Mouse (Mus musculus) midbrain, embryonic 13.5 days (tissue): ENCODE data around the gene Gpld1. TPM values are rescaled to one million over a fixed set of nuclear protein-coding genes. Genes with fewer than 3 reads are reported as not detected.

ENCODE experiments used
- ATAC-seq: fragments of 200-750 bp; cut with Nextera tagmentation; 2 replicates; pipeline ENCODE4 v1.8.0; 2017; ENCODE audit warnings: mild to moderate bottlenecking, moderate TSS enrichment, moderate library complexity
- H3K27ac ChIP-seq: fragments of 300-500 bp; sonication (generic); 2 replicates; pipeline ENCODE4 v1.5.1; 2015; ENCODE audit warnings: inconsistent platforms, mild to moderate bottlenecking, moderate library complexity
- H3K27me3 ChIP-seq: fragments of 300-500 bp; sonication (generic); 2 replicates; pipeline ENCODE4 v1.6.1; 2015; ENCODE audit warnings: mild to moderate bottlenecking, inconsistent platforms
- H3K36me3 ChIP-seq: fragments of 300-500 bp; sonication (generic); 2 replicates; pipeline ENCODE4 v1.6.1; 2015; ENCODE audit warnings: mild to moderate bottlenecking, inconsistent platforms
- H3K4me1 ChIP-seq: fragments of 300-500 bp; sonication (generic); replicated peaks from 2 replicates; pipeline ENCODE4 v1.6.1; 2015; ENCODE audit warnings: inconsistent platforms
- H3K4me2 ChIP-seq: fragments of 300-500 bp; sonication (generic); replicated peaks from 2 replicates; pipeline ENCODE4 v1.6.1; 2015; ENCODE audit warnings: moderate library complexity, mild to moderate bottlenecking, inconsistent platforms
- H3K4me3 ChIP-seq: fragments of 300-500 bp; sonication (generic); replicated peaks from 2 replicates; pipeline ENCODE4 v1.5.1; 2015; ENCODE audit warnings: mild to moderate bottlenecking, inconsistent platforms
- H3K9ac ChIP-seq: fragments of 300-500 bp; sonication (generic); replicated peaks from 2 replicates; pipeline ENCODE4 v1.6.1; 2015; ENCODE audit warnings: mild to moderate bottlenecking, inconsistent platforms
- H3K9me3 ChIP-seq: fragments of 300-500 bp; sonication (generic); 2 replicates; pipeline ENCODE4 v1.6.1; 2016; ENCODE audit warnings: mild to moderate bottlenecking, inconsistent platforms
- WGBS: fragments of 180-500 bp; shearing (Covaris S2); methylation state at CpG from one replicate; pipeline ENCODE4 v1.1.7; 2015; 5-methylcytosine and 5-hydroxymethylcytosine counted together
- polyA plus RNA-seq: library from polyadenylated mRNA; unstranded; fragments of >200 nt; fragmentation: Nextera tagmentation; extraction: Ambion mirVana; gene quantifications from 2 replicates; pipeline ENCODE4 v1.2.1, GENCODE M21; 2015

Gene Gpld1
- polyA plus RNA-seq, 1 experiment from 2014 or later: 0.63 TPM

DNA sequence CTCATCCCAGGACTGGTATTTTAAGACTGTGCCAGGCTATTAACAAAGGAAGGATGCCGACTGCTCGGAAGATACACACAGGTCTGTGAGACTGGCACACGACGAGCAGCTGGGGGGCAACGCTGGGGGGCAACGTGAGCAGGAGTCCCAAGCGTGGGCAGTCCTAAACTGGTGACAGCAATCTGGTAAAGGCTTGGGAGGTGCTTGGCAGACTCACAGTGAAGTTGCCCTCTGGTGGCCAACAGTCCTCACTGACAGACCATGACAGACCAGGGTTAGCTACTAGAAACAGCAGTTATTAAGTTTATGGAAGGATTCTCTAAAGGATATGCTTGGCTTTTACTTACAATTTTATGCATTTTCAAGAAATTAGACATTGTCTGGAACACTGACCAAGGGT is 45.4 kb downstream of the Gpld1 start:
- Histone ChIP-seq H3K9ac (no peak overlapping the region), H3K27me3 (no peaks in the 10 kb centered on the region), H3K9me3 (no peaks in the 10 kb centered on the region), H3K36me3 (peaks cover 35% of the 10 kb centered on the region), H3K4me2 (no peak overlapping the region), H3K4me3 (no peak overlapping the region), H3K4me1 (0 out of 2 replicates have a peak, but pooled peaks cover 4% of the 10 kb centered on the region), H3K27ac (no peak overlapping the region)
- ATAC-seq: peak; percentile 72; the same call in 1 of the 2 replicates
- 42% methylated on average over 7 of the region's 7 CpGs for WGBS

GRCm38 (mm10) chr13:24989006-24989405 is 46.1 kb downstream of the Gpld1 start:
- 87% methylated on average over 6 of the region's 6 CpGs for WGBS
- H3K27me3 ChIP-seq: no peaks in the 10 kb centered on the region
- H3K4me2 ChIP-seq: no peak overlapping the region
- H3K4me1 ChIP-seq: 0 out of 2 replicates have a peak, but pooled peaks cover 4% of the 10 kb centered on the region
- H3K36me3 ChIP-seq: peaks cover 41% of the 10 kb centered on the region
- no peaks in the 10 kb centered on the region for H3K9me3 ChIP-seq
- H3K9ac ChIP-seq: no peak overlapping the region
- no peak overlapping the region for H3K27ac ChIP-seq
- no peak overlapping the region for H3K4me3 ChIP-seq
- no peak for ATAC-seq

DNA sequence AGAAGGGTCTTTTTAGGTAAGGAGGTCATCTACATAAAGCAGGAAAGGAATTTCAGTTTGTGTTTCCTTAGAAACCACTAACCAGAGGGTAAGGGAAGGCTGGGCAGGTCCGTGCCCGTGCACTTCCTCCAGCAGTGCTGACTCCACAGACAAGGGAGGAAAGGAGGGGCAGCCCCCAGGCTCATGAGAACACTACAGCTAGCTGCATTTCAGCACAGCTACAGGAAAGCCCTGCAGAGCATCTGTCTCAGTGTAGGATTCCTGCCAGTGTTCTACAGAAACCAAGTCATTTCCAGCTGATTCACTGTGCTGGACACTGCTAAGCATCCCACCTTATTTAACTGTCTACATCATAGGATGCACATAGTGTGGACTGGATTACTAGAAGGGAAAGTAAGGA is 50.2 kb downstream of the Gpld1 start:
- no peak for ATAC-seq
- Histone ChIP-seq H3K4me3 (no peak overlapping the region), H3K4me2 (no peak overlapping the region), H3K9me3 (no peaks in the 10 kb centered on the region), H3K4me1 (no peaks in the 10 kb centered on the region), H3K27me3 (no peaks in the 10 kb centered on the region), H3K9ac (no peak overlapping the region), H3K27ac (no peak overlapping the region), H3K36me3 (peaks cover 82% of the 10 kb centered on the region)
- 50% methylated on average over 2 of the region's 2 CpGs for WGBS

- WGBS: 85% methylated on average over 2 of the region's 2 CpGs
- ATAC-seq: no peak
- H3K9me3 ChIP-seq: no peaks in the 10 kb centered on the region
- H3K4me3 ChIP-seq: no peak overlapping the region
- H3K4me2 ChIP-seq: no peak overlapping the region
- H3K9ac ChIP-seq: no peak overlapping the region
- no peaks in the 10 kb centered on the region for H3K27me3 ChIP-seq
- no peaks in the 10 kb centered on the region for H3K4me1 ChIP-seq
- H3K36me3 ChIP-seq: peaks cover 86% of the 10 kb centered on the region
- H3K27ac ChIP-seq: no peak overlapping the region
Measured at GRCm38 (mm10) chr13:24999538-24999937, 56.6 kb downstream of the Gpld1 start.

DNA sequence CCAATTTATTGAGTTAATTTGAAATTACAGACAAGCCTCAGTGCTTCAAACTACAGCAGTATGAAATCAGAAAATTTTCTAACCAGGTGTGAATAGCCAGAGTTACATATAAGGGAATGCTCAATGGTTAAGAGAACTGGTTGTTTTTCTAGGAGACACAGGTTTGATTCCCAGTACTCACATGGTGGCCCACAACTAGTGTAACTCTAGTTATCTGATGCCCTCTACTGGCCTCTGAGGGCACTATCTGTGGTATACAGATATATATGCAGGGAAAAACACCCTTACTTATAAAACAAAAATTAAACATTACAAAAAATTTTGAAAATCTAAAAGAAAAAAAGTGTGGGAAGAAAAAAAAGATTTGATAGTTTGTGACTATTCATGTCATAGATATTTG is 60.0 kb downstream of the Gpld1 start:
- Histone ChIP-seq H3K27me3 (no peaks in the 10 kb centered on the region), H3K4me3 (no peak overlapping the region), H3K27ac (no peak overlapping the region), H3K4me2 (no peak overlapping the region), H3K4me1 (no peaks in the 10 kb centered on the region), H3K9me3 (peaks cover 6% of the 10 kb centered on the region; the same call in 1 of the 2 replicates), H3K36me3 (peaks cover 71% of the 10 kb centered on the region), H3K9ac (no peak overlapping the region)
- no peak for ATAC-seq

DNA sequence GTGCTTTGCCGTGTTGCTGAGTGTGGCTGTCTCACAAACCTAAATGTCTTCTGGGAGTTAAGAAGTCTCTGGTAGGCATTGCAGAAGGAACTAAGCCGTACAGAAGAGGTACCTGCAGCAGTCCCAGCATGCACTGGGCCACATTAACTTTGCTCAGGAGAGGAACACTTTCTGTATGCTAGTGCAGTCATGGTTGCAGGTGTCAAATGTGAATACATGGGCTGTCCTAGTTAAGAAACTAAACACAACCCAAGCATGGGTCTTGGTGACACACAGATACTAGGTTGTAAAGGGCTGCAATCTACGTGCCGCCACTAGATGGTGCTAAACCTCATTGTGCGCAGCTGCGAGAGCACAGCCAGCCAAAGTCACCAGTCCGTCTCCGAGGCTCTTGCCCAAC is 64.2 kb downstream of the Gpld1 start:
- Histone ChIP-seq H3K27me3 (no peaks in the 10 kb centered on the region), H3K4me1 (no peaks in the 10 kb centered on the region), H3K4me2 (no peak overlapping the region), H3K4me3 (no peak overlapping the region), H3K27ac (no peak overlapping the region), H3K9me3 (peaks cover 6% of the 10 kb centered on the region; the same call in 1 of the 2 replicates), H3K36me3 (peaks cover 34% of the 10 kb centered on the region), H3K9ac (no peak overlapping the region)
- 0 out of 2 replicates have a peak, but pooled peaks have one; percentile 6 for ATAC-seq
- WGBS: 84% methylated on average over 7 of the region's 8 CpGs

DNA sequence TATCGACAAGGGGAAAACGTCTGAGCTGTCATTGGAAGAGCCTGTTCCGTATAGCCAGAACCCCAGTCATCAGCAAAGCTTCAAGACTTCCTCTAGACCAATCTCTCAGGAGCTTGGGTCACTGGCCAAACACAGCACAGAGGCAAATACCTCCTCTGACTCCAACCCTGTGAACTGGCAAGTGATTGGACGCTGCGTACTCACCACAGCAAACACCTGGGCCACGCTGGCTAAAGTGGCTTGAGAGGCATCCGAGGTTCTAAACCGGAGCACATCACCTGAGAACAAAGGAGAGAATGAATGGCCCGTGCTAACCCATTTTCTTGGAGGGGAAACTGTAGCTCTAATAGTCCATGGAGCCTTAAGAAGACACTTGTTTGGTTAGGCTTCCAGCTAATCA is 75.4 kb downstream of the Gpld1 start:
- Histone ChIP-seq H3K4me3 (peak overlapping the region; percentile 83; the same call in 1 of the 2 replicates), H3K4me2 (peak overlapping the region; percentile 76), H3K27ac (no peak overlapping the region), H3K4me1 (peaks cover 22% of the 10 kb centered on the region), H3K36me3 (peaks cover 13% of the 10 kb centered on the region; the same call in 1 of the 2 replicates), H3K27me3 (no peaks in the 10 kb centered on the region), H3K9ac (peak overlapping the region; percentile 91; the same call in 1 of the 2 replicates), H3K9me3 (no peaks in the 10 kb centered on the region)
- ATAC-seq: no peak
- WGBS: 94% methylated on average over 9 of the region's 9 CpGs

- Histone ChIP-seq H3K27me3 (no peaks in the 10 kb centered on the region), H3K9ac (peak within 1 kb of the TSS; percentile 91), H3K4me3 (peak within 1 kb of the TSS; percentile 83), H3K27ac (peak within 1 kb of the TSS; percentile 78), H3K4me1 (peaks cover 22% of the 10 kb centered on the region), H3K4me2 (peak within 1 kb of the TSS; percentile 76), H3K9me3 (no peaks in the 10 kb centered on the region), H3K36me3 (peaks cover 13% of the 10 kb centered on the region; the same call in 1 of the 2 replicates)
- under 1% methylated on average over 71 of the region's 84 CpGs for WGBS
- peak; percentile 96 for ATAC-seq
Measured at GRCm38 (mm10) chr13:25019793-25020539, 77.0 kb downstream of the Gpld1 start, which contains the start of gene Mrs2. Gene Mrs2 (minus strand): TSS chr13:25020379.

GRCm38 (mm10) chr13:25020540-25020892 is 77.6 kb downstream of the Gpld1 start:
- peak overlapping the region; percentile 76 for H3K4me2 ChIP-seq
- peak; percentile 73 for ATAC-seq
- H3K27me3 ChIP-seq: no peaks in the 10 kb centered on the region
- WGBS: 55% methylated on average over 4 of the region's 4 CpGs
- no peaks in the 10 kb centered on the region for H3K9me3 ChIP-seq
- H3K9ac ChIP-seq: peak overlapping the region; percentile 91
- H3K4me3 ChIP-seq: peak overlapping the region; percentile 83
- H3K27ac ChIP-seq: peak overlapping the region; percentile 78; the same call in 1 of the 2 replicates
- peaks cover 13% of the 10 kb centered on the region; the same call in 1 of the 2 replicates for H3K36me3 ChIP-seq
- peaks cover 22% of the 10 kb centered on the region for H3K4me1 ChIP-seq

DNA sequence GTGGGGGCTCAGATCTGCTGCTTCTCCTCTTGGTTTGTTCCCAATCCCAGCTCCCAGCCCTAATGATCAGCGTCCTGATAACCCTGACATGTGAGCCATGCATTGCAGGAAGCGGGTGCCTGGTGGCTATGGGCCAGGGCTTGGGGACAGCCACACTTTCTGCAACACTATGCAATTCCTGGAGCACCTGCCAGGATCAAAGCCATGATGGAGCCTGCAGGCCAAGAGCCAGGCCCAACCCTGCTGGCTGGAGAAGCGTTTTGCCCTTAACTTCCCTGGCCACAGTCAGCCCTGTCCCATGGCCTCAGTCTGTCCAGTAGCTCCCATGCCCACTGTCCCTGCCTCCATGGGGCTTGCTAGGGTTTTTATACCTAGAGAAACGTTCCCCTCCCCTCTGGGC is 79.4 kb downstream of the Gpld1 start:
- H3K36me3 ChIP-seq: peaks cover 4% of the 10 kb centered on the region; the same call in 1 of the 2 replicates
- H3K4me1 ChIP-seq: peaks cover 22% of the 10 kb centered on the region
- H3K27me3 ChIP-seq: no peaks in the 10 kb centered on the region
- ATAC-seq: no peak
- H3K4me3 ChIP-seq: no peak overlapping the region
- H3K27ac ChIP-seq: no peak overlapping the region
- no peaks in the 10 kb centered on the region for H3K9me3 ChIP-seq
- WGBS: 80% methylated on average over 4 of the region's 4 CpGs
- H3K4me2 ChIP-seq: no peak overlapping the region
- H3K9ac ChIP-seq: no peak overlapping the region

DNA sequence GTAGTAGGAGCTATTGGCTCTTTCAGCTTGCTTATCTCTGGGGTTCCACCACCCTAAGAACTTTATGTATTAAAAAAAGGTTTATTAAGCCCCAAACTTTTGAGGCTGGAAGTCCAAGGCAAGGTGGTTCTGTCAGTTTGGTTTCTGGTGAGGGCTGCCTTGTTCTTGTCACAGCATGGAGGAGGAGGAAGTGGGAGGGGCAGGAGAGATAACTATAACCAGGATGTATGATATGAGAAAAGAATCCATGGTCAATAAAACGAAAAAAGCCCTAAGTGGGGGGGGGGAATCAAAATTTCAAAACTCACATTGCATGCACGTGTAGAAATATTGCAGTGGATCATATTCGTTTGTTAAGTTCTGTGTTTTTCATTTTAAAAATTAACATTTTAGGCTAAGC is 80.2 kb downstream of the Gpld1 start:
- H3K9ac ChIP-seq: no peak overlapping the region
- peaks cover 19% of the 10 kb centered on the region for H3K4me1 ChIP-seq
- no peaks in the 10 kb centered on the region for H3K36me3 ChIP-seq
- H3K4me2 ChIP-seq: no peak overlapping the region
- WGBS: 80% methylated on average over 3 of the region's 3 CpGs
- no peak for ATAC-seq
- no peak overlapping the region for H3K27ac ChIP-seq
- H3K9me3 ChIP-seq: no peaks in the 10 kb centered on the region
- no peak overlapping the region for H3K4me3 ChIP-seq
- H3K27me3 ChIP-seq: no peaks in the 10 kb centered on the region

DNA sequence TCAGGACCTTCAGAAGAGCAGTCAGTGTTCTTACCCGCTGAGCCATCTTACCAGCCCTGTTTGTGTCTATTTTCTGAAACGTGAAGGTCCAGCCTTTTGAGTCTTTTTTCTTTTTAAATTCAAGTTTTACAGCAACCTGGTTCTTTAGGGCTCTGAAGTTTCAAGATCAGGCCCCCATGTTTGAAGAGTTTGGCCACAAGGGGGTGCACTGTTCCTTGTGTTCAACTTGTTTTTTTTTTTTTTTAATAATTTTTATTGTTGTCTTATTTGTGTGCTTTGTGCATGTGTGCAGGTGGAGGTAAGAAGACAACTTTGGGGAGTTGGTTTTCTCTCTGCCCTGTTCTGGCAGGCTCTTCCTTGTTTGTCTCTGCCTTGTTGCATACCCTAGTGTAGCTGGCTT is 81.7 kb downstream of the Gpld1 start:
- H3K27ac ChIP-seq: no peak overlapping the region
- peaks cover 5% of the 10 kb centered on the region; the same call in 1 of the 2 replicates for H3K4me1 ChIP-seq
- 30% methylated on average over 2 of the region's 2 CpGs for WGBS
- no peaks in the 10 kb centered on the region for H3K9me3 ChIP-seq
- no peak overlapping the region for H3K4me2 ChIP-seq
- ATAC-seq: no peak
- H3K9ac ChIP-seq: no peak overlapping the region
- H3K27me3 ChIP-seq: no peaks in the 10 kb centered on the region
- H3K36me3 ChIP-seq: no peaks in the 10 kb centered on the region
- H3K4me3 ChIP-seq: no peak overlapping the region
